Mouse (Mus musculus) hindbrain, embryonic 10.5 days (tissue): ENCODE results near the gene Sash3. TPM values are rescaled to one million over a fixed set of nuclear protein-coding genes. Genes with fewer than 3 reads are reported as not detected.

ENCODE experiments used
- polyA plus RNA-seq: library from polyadenylated mRNA; unstranded; fragments of >200 nt; fragmentation: Nextera tagmentation; extraction: Ambion mirVana; gene quantifications from 2 replicates; pipeline ENCODE4 v1.2.1, GENCODE M21; 2016

Gene Sash3
- polyA plus RNA-seq, 1 experiment from 2014 or later, result 1.9 TPM

Other genes starting within 250 kb of the Sash3 start
- gene Ocrl, start 234.0 kb upstream of the Sash3 start, polyA plus RNA-seq, result 16.2 and 16.5 TPM in 2 replicates
- 3.7 and 3.8 TPM in 2 replicates for gene Apln, start 111.6 kb upstream of the Sash3 start, polyA plus RNA-seq
- 1.3 and 1.4 TPM in 2 replicates for gene Xpnpep2, start 37.7 kb upstream of the Sash3 start, polyA plus RNA-seq
- gene Zdhhc9, start 62.4 kb downstream of the Sash3 start, polyA plus RNA-seq, result 2.7 and 3.9 TPM in 2 replicates
- gene Utp14a, start 110.4 kb downstream of the Sash3 start, polyA plus RNA-seq, result 14.5 and 20.0 TPM in 2 replicates
- 4.2 and 5.4 TPM in 2 replicates for gene Bcorl1, start 194.9 kb downstream of the Sash3 start, polyA plus RNA-seq